ENCODE assay signal across 9 mouse cellular contexts in the genomic region with DNA sequence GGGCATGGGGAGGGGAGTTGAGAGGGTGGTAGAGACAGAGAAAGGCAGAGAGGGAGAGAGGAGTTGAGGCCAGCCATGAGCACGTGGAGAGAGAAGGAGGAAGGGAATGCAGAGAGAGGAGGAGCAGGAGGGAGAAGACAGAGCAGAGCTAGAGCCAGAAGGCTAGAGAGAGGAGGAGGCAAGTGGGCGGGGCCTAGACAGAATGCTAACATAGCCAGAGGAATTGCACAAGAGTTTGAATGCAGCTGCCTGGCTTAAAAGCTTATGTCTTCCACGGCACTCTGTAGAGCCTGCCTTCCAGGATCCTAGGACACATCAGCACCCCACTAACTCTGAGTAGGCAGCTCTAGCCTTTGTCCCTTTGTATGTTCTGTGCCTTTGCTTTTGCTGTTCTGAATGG. TPM values are rescaled to one million over a fixed set of nuclear protein-coding genes. Genes with fewer than 3 reads are reported as not detected.
A peak's percentile ranks its signal among the peaks of the same experiment; 100 is the strongest.
DNase-seq lines count a peak whose midpoint lies in the region; ATAC-seq and TF ChIP-seq lines count a peak whose summit lies in the region.
"Had no signal": no experiment of that assay in that cellular context is flagged by ENCODE, and none has a peak within 500 bp of the region (broad histone marks: within the 10 kb centered on the region; RNA-seq: fewer than 3 reads in every experiment).

No protein-coding gene starts in this region.

- no peak overlapping the region for H3K9ac ChIP-seq in forebrain, embryonic 16.5 days (replicated peaks; ENCODE audit: low read depth, low read length)

- H3K27ac ChIP-seq in layer of hippocampus, adult 2 months = peak overlapping the region; percentile 65
- no peak overlapping the region for H3K27ac ChIP-seq in forebrain, embryonic 16.5 days (ENCODE audit: low read length)

- H3K4me2 ChIP-seq in forebrain, embryonic 16.5 days (ENCODE audit: low read length) = no peak overlapping the region

- no peaks in the 10 kb centered on the region for H3K9me3 ChIP-seq in forebrain, embryonic 16.5 days (ENCODE audit: control insufficient read depth, low read length)

- H3K36me3 ChIP-seq in forebrain, embryonic 16.5 days (ENCODE audit: control insufficient read depth, insufficient read depth) = peaks cover 22% of the 10 kb centered on the region

- peak; percentile 66 for ATAC-seq in forebrain, embryonic 16.5 days
- ATAC-seq in activated CD4-positive, CD25-positive, alpha-beta regulatory T cell, adult 4 months = no peak

- H3K4me1 ChIP-seq in forebrain, embryonic 16.5 days (replicated peaks; ENCODE audit: control insufficient read depth, insufficient read depth, low read length) = no peaks in the 10 kb centered on the region

- no peak overlapping the region for H3K4me3 ChIP-seq in layer of hippocampus, adult 2 months
- H3K4me3 ChIP-seq in forebrain, embryonic 16.5 days (replicated peaks; ENCODE audit: low read length) = no peak overlapping the region

- no peak for TF ChIP-seq CTCF in layer of hippocampus, adult 2 months (conservative IDR thresholded peaks at IDR 0.05)

- peak in 1 of 2 experiments; percentile 17 for DNase-seq in layer of hippocampus, adult 2 months (ENCODE audit: low spot score in 2 of 2)
- no peak for DNase-seq in layer of hippocampus, adult 9-10 months (ENCODE audit: low spot score)
- peak; percentile 80 for DNase-seq in adipocyte (ENCODE audit: low spot score)
- peak; percentile 66 for DNase-seq in kidney, postnatal 10 days
- peak; percentile 60 for DNase-seq in lung, postnatal 14 days
- DNase-seq in cerebellum, adult 11 months = no peak

- 41% methylated on average over 3 of the region's 3 CpGs for WGBS in forebrain, embryonic 16.5 days

- H3K27me3 ChIP-seq in forebrain, embryonic 16.5 days (replicated peaks; ENCODE audit: control insufficient read depth, insufficient read depth, low read length) = no peaks in the 10 kb centered on the region

RNA-seq across cellular contexts. Expression of gene Efl1, which starts 40.3 kb away (rescaled TPM):
- 10 to 100 TPM; 18.4 to 20.7 TPM for total RNA-seq in layer of hippocampus, adult 2 months (2021)
- polyA plus RNA-seq in forebrain, embryonic 16.5 days (2015; fragmentation: Nextera tagmentation; extraction: Ambion mirVana) = 19.2 and 22.1 TPM in 2 replicates
- polyA plus RNA-seq in activated CD4-positive, CD25-positive, alpha-beta regulatory T cell, adult 4 months (2017; shearing (Covaris generic)) = 10 to 100 TPM; 40.0 to 41.0 TPM

RNA-seq across cellular contexts. Expression of gene Saxo2, which starts 40.4 kb away (rescaled TPM):
- total RNA-seq in layer of hippocampus, adult 2 months (2021) = 1 to 10 TPM; 8.0 to 9.3 TPM
- 14.5 and 18.8 TPM in 2 replicates for polyA plus RNA-seq in forebrain, embryonic 16.5 days (2015; fragmentation: Nextera tagmentation; extraction: Ambion mirVana)
- not detected for polyA plus RNA-seq in activated CD4-positive, CD25-positive, alpha-beta regulatory T cell, adult 4 months (2017; shearing (Covaris generic))
- total RNA-seq: neutrophil, adult 5-6 weeks had no signal

Comparison
In these comparisons a context has a peak if more than half of its experiments do, and no peak if none do; other contexts are left out.
1. DNase-seq: peak in adipocyte (single experiment), kidney, postnatal 10 days (single experiment) and lung, postnatal 14 days (single experiment); none in layer of hippocampus, adult 9-10 months (single experiment) and cerebellum, adult 11 months (single experiment).
2. RNA of gene Saxo2, which starts 40.4 kb away (polyA plus RNA-seq): 14.5 to 18.8 TPM in forebrain, embryonic 16.5 days; not detected in activated CD4-positive, CD25-positive, alpha-beta regulatory T cell, adult 4 months; every median in the first group is over 10 times any median in the second.